In genomic region chr10:75112405-75112804, GRCm38 (mm10) we compare ENCODE assay signal across 21 mouse cellular contexts. TPM values are rescaled to one million over a fixed set of nuclear protein-coding genes. Genes with fewer than 3 reads are reported as not detected.
DNase-seq lines count a peak whose midpoint lies in the region; ATAC-seq and TF ChIP-seq lines count a peak whose summit lies in the region.
"Had no signal": no experiment of that assay in that cellular context is flagged by ENCODE, and none has a peak within 500 bp of the region (broad histone marks: within the 10 kb centered on the region; RNA-seq: fewer than 3 reads in every experiment).

No protein-coding gene starts in this region.

- no peak overlapping the region for H3K9ac ChIP-seq in heart, postnatal 0 days (replicated peaks; ENCODE audit: low read depth, low read length)
- no peak overlapping the region for H3K9ac ChIP-seq in midbrain, embryonic 13.5 days (replicated peaks)
- H3K9ac ChIP-seq in midbrain, embryonic 11.5 days (ENCODE audit: low read length): no peak overlapping the region
- H3K9ac ChIP-seq in hindbrain, embryonic 16.5 days (ENCODE audit: low read depth, low read length): no peak overlapping the region
- H3K9ac ChIP-seq in stomach, embryonic 16.5 days (ENCODE audit: low read length): no peak overlapping the region
- H3K9ac ChIP-seq: forebrain, embryonic 15.5 days; heart, embryonic 12.5 days; limb, embryonic 13.5 days; liver, postnatal 0 days; neural tube, embryonic 13.5 days had no signal

- no peak overlapping the region for H3K4me2 ChIP-seq in heart, postnatal 0 days (ENCODE audit: low read depth, low read length)
- no peak overlapping the region for H3K4me2 ChIP-seq in midbrain, embryonic 13.5 days (replicated peaks)
- no peak overlapping the region for H3K4me2 ChIP-seq in midbrain, embryonic 11.5 days
- H3K4me2 ChIP-seq in hindbrain, embryonic 16.5 days (ENCODE audit: low read length): no peak overlapping the region
- H3K4me2 ChIP-seq in stomach, embryonic 16.5 days (ENCODE audit: low read depth, low read length): no peak overlapping the region
- H3K4me2 ChIP-seq: forebrain, embryonic 15.5 days; heart, embryonic 12.5 days; limb, embryonic 13.5 days; neural tube, embryonic 13.5 days had no signal

- no peaks in the 10 kb centered on the region for H3K9me3 ChIP-seq in heart, postnatal 0 days (replicated peaks; ENCODE audit: control insufficient read depth, low read length)
- H3K9me3 ChIP-seq in midbrain, embryonic 13.5 days: no peaks in the 10 kb centered on the region
- no peaks in the 10 kb centered on the region for H3K9me3 ChIP-seq in midbrain, embryonic 11.5 days (ENCODE audit: control insufficient read depth, low read length)
- H3K9me3 ChIP-seq in hindbrain, embryonic 16.5 days (ENCODE audit: control insufficient read depth, low read length): no peaks in the 10 kb centered on the region
- no peaks in the 10 kb centered on the region for H3K9me3 ChIP-seq in stomach, embryonic 16.5 days (replicated peaks; ENCODE audit: control insufficient read depth, low read length)
- H3K9me3 ChIP-seq: forebrain, embryonic 15.5 days; heart, embryonic 12.5 days; limb, embryonic 13.5 days; neural tube, embryonic 13.5 days had no signal

- 57% methylated on average over 3 of the region's 3 CpGs for WGBS in heart, postnatal 0 days
- 63% methylated on average over 3 of the region's 3 CpGs for WGBS in midbrain, embryonic 13.5 days
- 82% methylated on average over 3 of the region's 3 CpGs for WGBS in midbrain, embryonic 11.5 days
- 34% methylated on average over 3 of the region's 3 CpGs for WGBS in hindbrain, embryonic 16.5 days
- 51% methylated on average over 3 of the region's 3 CpGs for WGBS in stomach, embryonic 16.5 days

- 0 out of 2 replicates have a peak, but pooled peaks cover 6% of the 10 kb centered on the region for H3K27me3 ChIP-seq in heart, postnatal 0 days (ENCODE audit: control insufficient read depth, insufficient read depth, low read length)
- no peaks in the 10 kb centered on the region for H3K27me3 ChIP-seq in midbrain, embryonic 13.5 days
- no peaks in the 10 kb centered on the region for H3K27me3 ChIP-seq in midbrain, embryonic 11.5 days (ENCODE audit: control insufficient read depth, insufficient read depth, low read length)
- H3K27me3 ChIP-seq in hindbrain, embryonic 16.5 days (replicated peaks; ENCODE audit: control insufficient read depth, insufficient read depth, low read length): no peaks in the 10 kb centered on the region
- H3K27me3 ChIP-seq in stomach, embryonic 16.5 days (ENCODE audit: control insufficient read depth, insufficient read depth, low read length): no peaks in the 10 kb centered on the region
- H3K27me3 ChIP-seq: forebrain, embryonic 15.5 days; heart, embryonic 12.5 days; limb, embryonic 13.5 days; neural tube, embryonic 13.5 days had no signal

- peaks cover 14% of the 10 kb centered on the region for H3K4me1 ChIP-seq in heart, postnatal 0 days (ENCODE audit: control insufficient read depth, insufficient read depth)
- peaks cover 18% of the 10 kb centered on the region for H3K4me1 ChIP-seq in midbrain, embryonic 13.5 days (replicated peaks)
- H3K4me1 ChIP-seq in midbrain, embryonic 11.5 days (ENCODE audit: control insufficient read depth, insufficient read depth, low read length): no peaks in the 10 kb centered on the region; the same call in 1 of the 2 replicates
- peaks cover 15% of the 10 kb centered on the region for H3K4me1 ChIP-seq in hindbrain, embryonic 16.5 days (ENCODE audit: control insufficient read depth, insufficient read depth, low read depth, low read length)
- H3K4me1 ChIP-seq in stomach, embryonic 16.5 days (ENCODE audit: control insufficient read depth, insufficient read depth, low read length): peaks cover 22% of the 10 kb centered on the region

- H3K27ac ChIP-seq in heart, postnatal 0 days (ENCODE audit: low read depth): no peak overlapping the region
- H3K27ac ChIP-seq in midbrain, embryonic 13.5 days: no peak overlapping the region; the same call in 1 of the 2 replicates
- no peak overlapping the region; the same call in 1 of the 2 replicates for H3K27ac ChIP-seq in midbrain, embryonic 11.5 days (ENCODE audit: low read depth, low read length)
- H3K27ac ChIP-seq in hindbrain, embryonic 16.5 days (ENCODE audit: low read depth, low read length): no peak overlapping the region
- peak overlapping the region; percentile 86 for H3K27ac ChIP-seq in stomach, embryonic 16.5 days (ENCODE audit: low read length)
- H3K27ac ChIP-seq: forebrain, embryonic 15.5 days; neural tube, embryonic 13.5 days had no signal

- H3K4me3 ChIP-seq in heart, postnatal 0 days (ENCODE audit: low read depth, low read length): no peak overlapping the region
- no peak overlapping the region for H3K4me3 ChIP-seq in midbrain, embryonic 13.5 days (replicated peaks)
- no peak overlapping the region for H3K4me3 ChIP-seq in midbrain, embryonic 11.5 days (ENCODE audit: low read depth, low read length)
- H3K4me3 ChIP-seq in hindbrain, embryonic 16.5 days (ENCODE audit: low read length): no peak overlapping the region
- H3K4me3 ChIP-seq in stomach, embryonic 16.5 days (replicated peaks; ENCODE audit: low read length): no peak overlapping the region
- H3K4me3 ChIP-seq: forebrain, embryonic 15.5 days; heart, embryonic 12.5 days; limb, embryonic 13.5 days; neural tube, embryonic 13.5 days had no signal

- no peak for TF ChIP-seq EP300 in heart, postnatal 0 days (IDR thresholded peaks at IDR 0.05; ENCODE audit: low read depth)

- ATAC-seq in heart, postnatal 0 days (ENCODE audit: insufficient read depth, low read depth): peak; percentile 22; the same call in 1 of the 2 replicates
- peak; percentile 35; the same call in 1 of the 2 replicates for ATAC-seq in midbrain, embryonic 13.5 days
- ATAC-seq in midbrain, embryonic 11.5 days (ENCODE audit: low FRiP score): no peak
- peak; percentile 30; the same call in 1 of the 2 replicates for ATAC-seq in hindbrain, embryonic 16.5 days
- peak; percentile 23 for ATAC-seq in stomach, embryonic 16.5 days (ENCODE audit: insufficient read depth, low FRiP score)
- ATAC-seq: CD4-positive, CD25-positive, alpha-beta regulatory T cell, adult 4 months; forebrain, embryonic 15.5 days; liver, postnatal 0 days had no signal

- no peaks in the 10 kb centered on the region for H3K36me3 ChIP-seq in heart, postnatal 0 days (replicated peaks; ENCODE audit: control insufficient read depth, insufficient read depth, low read length)
- no peaks in the 10 kb centered on the region for H3K36me3 ChIP-seq in midbrain, embryonic 13.5 days
- no peaks in the 10 kb centered on the region for H3K36me3 ChIP-seq in midbrain, embryonic 11.5 days (ENCODE audit: control insufficient read depth, insufficient read depth, low read length)
- H3K36me3 ChIP-seq in hindbrain, embryonic 16.5 days (ENCODE audit: control insufficient read depth, insufficient read depth, low read length): no peaks in the 10 kb centered on the region
- no peaks in the 10 kb centered on the region for H3K36me3 ChIP-seq in stomach, embryonic 16.5 days (ENCODE audit: control insufficient read depth, insufficient read depth, low read length)
- H3K36me3 ChIP-seq: forebrain, embryonic 15.5 days; heart, embryonic 12.5 days; limb, embryonic 13.5 days had no signal

- TF ChIP-seq CTCF in heart, postnatal 0 days (IDR thresholded peaks at IDR 0.05; ENCODE audit: low read depth): no peak

- DNase-seq in heart, postnatal 0 days (ENCODE audit: low spot score): no peak
- DNase-seq in heart, adult 11 months: no peak
- no peak for DNase-seq in midbrain, embryonic 11.5 days (ENCODE audit: low spot score, missing footprints)
- no peak for DNase-seq in retina, postnatal 1 day
- DNase-seq: cerebellum, adult 2 months; gastrocnemius, postnatal 14 days; heart, postnatal 4 days; kidney, adult 11 months; kidney, postnatal 14 days; liver, postnatal 0 days; lung, postnatal 36 days; thymus, postnatal 14 days had no signal

RNA-seq across cellular contexts. Expression of gene Bcr, which starts 52.0 kb away (rescaled TPM):
- 11.4 and 12.1 TPM in 2 replicates for total RNA-seq in heart, postnatal 0 days (2014; rRNA removed; ENCODE audit: low replicate concordance)
- 9.3 and 10.2 TPM in 2 replicates for polyA plus RNA-seq in heart, postnatal 0 days (2015; fragmentation: Nextera tagmentation; extraction: Ambion mirVana)
- 15.2 and 17.3 TPM in 2 replicates for polyA plus RNA-seq in midbrain, embryonic 13.5 days (2015; fragmentation: Nextera tagmentation; extraction: Ambion mirVana)
- 7.6 and 9.0 TPM in 2 replicates for polyA plus RNA-seq in midbrain, embryonic 11.5 days (2014; fragmentation: Nextera tagmentation; extraction: Ambion mirVana)
- polyA plus RNA-seq in hindbrain, embryonic 16.5 days (2015; fragmentation: Nextera tagmentation; extraction: Ambion mirVana): 11.5 and 13.6 TPM in 2 replicates
- 7.4 and 8.8 TPM in 2 replicates for polyA plus RNA-seq in stomach, embryonic 16.5 days (2015; fragmentation: Nextera tagmentation; extraction: Ambion mirVana)
- total RNA-seq: MEL had no signal
